Mouse (Mus musculus) liver, adult 2 months (tissue): ENCODE measurements around the gene Ocrl.

Source experiments
- CTCF ChIP-seq: fragments of 200-500 bp; IDR thresholded peaks from 2 replicates; pipeline ENCODE4 v1.5.1; 2011; ENCODE audit warnings: low read depth, low read length, control low read depth
- POLR2A ChIP-seq: fragments of 200-500 bp; IDR thresholded peaks from 2 replicates; pipeline ENCODE4 v1.6.1; 2011; ENCODE audit warnings: low read length, control low read depth; ENCODE audit not compliant: insufficient read depth; ENCODE audit errors: extremely low read depth

DNA sequence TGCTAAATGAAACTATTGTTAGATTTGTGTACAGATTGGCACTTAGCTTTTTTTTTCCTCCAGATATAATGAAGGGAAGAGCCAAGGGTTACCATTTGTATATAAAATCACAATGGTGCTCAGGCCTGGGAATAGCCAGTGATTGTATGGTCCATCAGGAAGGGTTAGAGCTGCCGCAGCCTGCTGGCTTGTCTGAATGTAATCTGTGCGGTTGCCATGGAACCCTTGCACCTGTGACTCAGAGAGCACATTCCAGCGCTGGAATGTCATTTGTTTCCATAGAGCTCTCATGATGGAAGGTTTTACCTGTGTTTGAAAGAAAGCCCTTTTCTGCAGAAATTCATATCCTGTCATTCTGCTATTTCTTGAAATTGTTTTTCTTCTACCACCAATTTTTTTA is 37.5 kb downstream of the Ocrl start:
- TF ChIP-seq POLR2A, result no peak
- no peak for TF ChIP-seq CTCF
